Mouse (Mus musculus) liver, embryonic 12.5 days (tissue): ENCODE measurements around the gene Hoxc13. TPM values are rescaled to one million over a fixed set of nuclear protein-coding genes. Genes with fewer than 3 reads are reported as not detected.

Experiments
- ATAC-seq: fragments of 200-750 bp; cut with Nextera tagmentation; 2 replicates; pipeline ENCODE4 v1.8.0; 2017; ENCODE audit warnings: moderate number of reproducible peaks, mild to moderate bottlenecking, moderate library complexity
- H3K27ac ChIP-seq: fragments of 300-500 bp; sonication (generic); 2 replicates; pipeline ENCODE4 v1.5.1; 2016; ENCODE audit warnings: mild to moderate bottlenecking
- H3K27me3 ChIP-seq: fragments of 300-500 bp; sonication (generic); replicated peaks from 2 replicates; pipeline ENCODE4 v1.6.1; 2016; ENCODE audit warnings: mild to moderate bottlenecking, moderate library complexity
- H3K36me3 ChIP-seq: fragments of 300-500 bp; sonication (generic); 2 replicates; pipeline ENCODE4 v1.6.1; 2016; ENCODE audit warnings: mild to moderate bottlenecking, moderate library complexity
- H3K4me1 ChIP-seq: fragments of 300-500 bp; sonication (generic); 2 replicates; pipeline ENCODE4 v1.6.1; 2016
- H3K4me2 ChIP-seq: fragments of 300-500 bp; sonication (generic); 2 replicates; pipeline ENCODE4 v1.6.1; 2016; ENCODE audit warnings: mild to moderate bottlenecking, moderate library complexity
- H3K4me3 ChIP-seq: fragments of 300-500 bp; sonication (generic); 2 replicates; pipeline ENCODE4 v1.5.1; 2016; ENCODE audit warnings: mild to moderate bottlenecking, moderate library complexity
- H3K9ac ChIP-seq: fragments of 300-500 bp; sonication (generic); 2 replicates; pipeline ENCODE4 v1.6.1; 2016; ENCODE audit warnings: mild to moderate bottlenecking, moderate library complexity
- H3K9me3 ChIP-seq: fragments of 300-500 bp; sonication (generic); replicated peaks from 2 replicates; pipeline ENCODE4 v1.6.1; 2016; ENCODE audit warnings: mild to moderate bottlenecking, moderate library complexity
- WGBS: fragments of 180-500 bp; shearing (Covaris S2); methylation state at CpG from one replicate; pipeline ENCODE4 v1.1.7; 2016; ENCODE audit not compliant: insufficient replicate concordance; 5-methylcytosine and 5-hydroxymethylcytosine counted together
- polyA plus RNA-seq: library from polyadenylated mRNA; unstranded; fragments of >200 nt; fragmentation: Nextera tagmentation; extraction: Ambion mirVana; gene quantifications from 2 replicates; pipeline ENCODE4 v1.2.1, GENCODE M21; 2016

The Hoxc13 gene
- polyA plus RNA-seq, 1 experiment from 2014 or later = not detected

DNA sequence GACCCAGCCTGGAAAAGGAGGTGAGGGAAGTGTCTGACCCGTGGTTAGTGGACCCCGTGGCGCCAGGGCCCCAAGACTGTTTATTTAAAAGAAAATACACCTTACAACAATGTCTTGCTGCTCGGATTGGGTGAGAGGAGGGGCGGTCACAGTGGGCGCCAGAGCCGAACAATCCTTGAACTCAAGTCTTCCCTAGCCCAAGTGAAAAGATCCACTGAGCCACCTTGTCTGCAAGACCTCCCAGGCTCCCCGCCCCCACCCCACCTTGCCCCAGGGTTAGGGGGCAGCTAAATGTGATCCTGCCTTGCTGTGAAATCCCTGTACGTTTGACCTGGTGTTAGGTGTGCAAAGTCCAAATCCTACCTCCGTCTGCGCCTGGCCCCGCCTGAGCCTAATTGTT, 36.0 kb downstream of the Hoxc13 start:
- H3K27ac ChIP-seq = no peak overlapping the region
- no peaks in the 10 kb centered on the region for H3K4me1 ChIP-seq
- no peak for ATAC-seq
- WGBS = 2% methylated on average over 12 of the region's 12 CpGs
- H3K36me3 ChIP-seq = no peaks in the 10 kb centered on the region
- no peak overlapping the region for H3K4me2 ChIP-seq
- no peak overlapping the region for H3K9ac ChIP-seq
- H3K27me3 ChIP-seq = peaks cover 99% of the 10 kb centered on the region
- H3K4me3 ChIP-seq = no peak overlapping the region
- no peaks in the 10 kb centered on the region for H3K9me3 ChIP-seq

DNA sequence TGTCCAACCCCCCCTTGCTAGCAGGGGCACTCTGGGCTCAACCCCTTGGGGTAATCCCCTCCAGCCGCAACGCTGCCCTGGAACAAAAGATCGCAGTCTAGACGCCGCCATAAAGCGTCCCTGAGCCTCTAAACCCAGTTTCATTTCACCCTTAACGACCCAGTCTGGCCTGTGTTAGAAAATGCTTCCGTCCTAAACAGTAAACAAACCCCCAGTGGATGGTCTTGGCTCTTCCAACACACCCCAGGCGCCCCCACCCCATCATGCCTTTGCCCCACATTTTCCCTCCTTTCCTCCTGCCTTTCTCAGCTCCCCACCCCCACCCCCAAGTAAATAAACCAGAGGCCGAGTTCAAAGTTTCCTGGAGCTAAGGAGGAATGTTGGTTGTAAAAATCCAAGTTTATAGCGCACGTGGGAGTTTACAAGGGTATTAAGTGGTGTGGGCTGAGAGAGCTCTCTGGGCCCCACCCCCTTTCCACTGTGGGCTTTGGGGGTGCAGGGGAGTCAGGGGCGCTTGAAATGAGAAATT, 38.8 kb downstream of the Hoxc13 start:
- H3K9ac ChIP-seq = no peak overlapping the region
- no peak overlapping the region for H3K4me2 ChIP-seq

DNA sequence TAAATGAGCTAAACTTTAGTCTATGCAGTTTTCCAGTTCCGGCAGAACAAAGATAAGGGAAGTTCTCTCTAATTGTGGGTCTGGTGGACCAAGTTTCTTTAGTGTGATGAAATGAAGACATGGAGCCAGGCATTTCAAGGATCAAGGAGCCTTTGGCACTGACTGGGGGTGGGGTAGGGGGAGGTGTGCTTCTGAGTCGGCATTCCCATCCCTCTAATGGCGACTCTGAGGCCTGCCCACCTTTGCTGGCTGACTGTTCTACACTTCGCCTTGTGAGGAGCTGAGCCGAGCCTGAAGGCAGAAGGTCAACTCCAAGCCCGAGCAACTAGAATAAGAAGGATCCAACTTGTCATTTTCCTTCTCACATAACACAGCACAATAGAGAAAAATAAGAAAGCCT, 40.8 kb downstream of the Hoxc13 start:
- H3K9me3 ChIP-seq = no peaks in the 10 kb centered on the region
- H3K4me1 ChIP-seq = no peaks in the 10 kb centered on the region
- peaks cover 98% of the 10 kb centered on the region for H3K27me3 ChIP-seq
- H3K4me3 ChIP-seq = no peak overlapping the region
- H3K9ac ChIP-seq = no peak overlapping the region
- no peaks in the 10 kb centered on the region for H3K36me3 ChIP-seq
- H3K4me2 ChIP-seq = no peak overlapping the region
- H3K27ac ChIP-seq = no peak overlapping the region
- ATAC-seq = no peak
- WGBS = 5% methylated on average over 6 of the region's 6 CpGs

More for the DNA sequence above, 38.8 kb downstream of the Hoxc13 start:
- Histone ChIP-seq H3K36me3 (no peaks in the 10 kb centered on the region), H3K27me3 (peaks cover 98% of the 10 kb centered on the region), H3K9me3 (no peaks in the 10 kb centered on the region), H3K4me1 (no peaks in the 10 kb centered on the region), H3K4me3 (no peak overlapping the region), H3K27ac (no peak overlapping the region)
- WGBS = 4% methylated on average over 13 of the region's 13 CpGs
- no peak for ATAC-seq

DNA sequence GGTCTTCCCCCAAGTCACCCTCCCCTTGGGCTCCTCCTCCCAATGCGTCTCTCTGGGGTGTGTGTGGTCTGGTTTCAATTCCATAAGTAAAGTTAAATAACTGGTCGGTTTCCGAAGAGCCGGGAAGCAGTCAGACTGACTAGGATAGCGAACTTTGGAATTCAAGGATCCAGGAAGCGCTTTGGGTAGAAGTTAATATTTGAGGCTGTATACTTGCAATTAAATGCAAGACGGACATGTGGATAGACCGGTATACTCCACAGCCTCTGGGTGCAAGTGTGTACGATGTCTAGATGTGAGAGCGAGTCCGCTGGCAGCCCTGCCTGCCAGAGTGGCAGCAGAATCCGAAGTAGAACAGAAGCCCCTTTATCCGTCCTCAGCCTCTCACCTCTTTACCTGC, 41.6 kb downstream of the Hoxc13 start:
- Histone ChIP-seq H3K27me3 (peaks cover 98% of the 10 kb centered on the region), H3K9ac (no peak overlapping the region), H3K27ac (no peak overlapping the region), H3K9me3 (no peaks in the 10 kb centered on the region), H3K4me2 (no peak overlapping the region), H3K36me3 (no peaks in the 10 kb centered on the region), H3K4me1 (no peaks in the 10 kb centered on the region), H3K4me3 (no peak overlapping the region)
- WGBS = 2% methylated on average over 13 of the region's 13 CpGs
- ATAC-seq = no peak

DNA sequence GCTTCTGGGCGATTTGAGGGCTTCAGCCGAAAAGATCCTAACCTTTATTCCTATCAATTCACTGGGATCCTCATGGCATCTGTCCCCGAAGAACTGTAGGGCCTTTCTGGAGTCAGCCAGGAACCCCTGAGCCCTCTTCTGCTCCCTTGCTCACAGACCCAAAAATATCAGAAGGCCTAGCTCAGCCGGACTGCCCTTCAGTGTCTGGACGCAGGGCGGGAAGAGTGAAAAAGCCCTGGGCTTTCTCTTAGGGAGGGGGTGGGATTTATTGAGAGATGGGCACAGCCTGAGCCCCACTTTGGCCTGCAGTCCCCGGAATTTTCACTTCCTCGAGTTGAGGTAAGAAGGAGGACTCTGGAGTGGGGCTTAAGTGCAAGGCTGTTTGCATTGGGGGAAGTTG, 42.4 kb downstream of the Hoxc13 start:
- Histone ChIP-seq H3K27me3 (peaks cover 97% of the 10 kb centered on the region), H3K4me1 (no peaks in the 10 kb centered on the region), H3K4me2 (no peak overlapping the region), H3K9ac (no peak overlapping the region), H3K36me3 (no peaks in the 10 kb centered on the region), H3K4me3 (no peak overlapping the region), H3K27ac (no peak overlapping the region), H3K9me3 (no peaks in the 10 kb centered on the region)
- no peak for ATAC-seq
- 6% methylated on average over 8 of the region's 8 CpGs for WGBS

DNA sequence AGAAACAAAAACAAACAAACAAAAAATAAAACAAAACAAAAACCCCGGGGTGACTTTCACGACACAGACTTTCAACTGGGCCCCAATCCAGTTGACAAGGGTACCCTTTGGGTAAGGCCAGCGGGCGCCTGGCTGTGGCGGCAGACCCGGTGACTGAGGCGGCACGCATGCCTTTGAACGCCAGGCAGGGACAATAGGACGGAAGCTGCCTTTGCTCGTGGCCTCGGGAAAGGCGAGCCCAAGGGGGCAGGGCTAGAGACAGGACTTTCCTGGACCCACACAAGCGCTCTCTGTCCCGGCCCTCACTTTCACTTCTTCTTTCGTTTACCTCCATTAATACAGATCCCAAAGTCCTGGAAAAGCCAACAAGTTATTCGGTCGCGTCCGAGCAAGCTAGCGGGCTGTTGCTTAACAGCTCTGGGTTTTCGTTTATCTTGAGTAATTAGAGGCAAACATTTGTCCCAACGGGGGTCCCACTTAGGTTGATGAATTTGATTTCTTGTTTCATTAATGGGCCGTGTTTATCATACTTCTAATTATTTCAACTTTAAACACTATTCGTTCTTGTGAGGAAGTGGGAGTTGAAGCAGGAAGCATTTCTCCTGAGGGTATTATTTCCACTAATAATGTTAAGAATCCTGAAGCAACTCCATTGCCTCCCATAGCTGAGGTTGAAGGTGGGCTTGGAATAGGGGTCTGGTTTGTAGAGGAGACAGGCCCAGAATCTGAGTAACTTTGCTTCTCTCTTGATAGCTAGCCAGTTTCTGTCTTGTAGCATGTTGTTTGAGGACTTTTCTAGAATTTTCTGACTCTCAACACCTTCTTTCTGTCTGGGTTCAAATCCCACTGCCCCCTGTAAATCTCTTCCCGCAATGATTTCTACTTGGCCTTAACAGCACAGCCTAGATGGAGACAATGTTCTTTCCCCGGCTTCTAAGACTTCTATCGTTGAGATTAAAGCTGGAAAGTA, 43.1 kb downstream of the Hoxc13 start:
- no peak for ATAC-seq
- H3K27ac ChIP-seq = no peak overlapping the region
- H3K9ac ChIP-seq = no peak overlapping the region
- no peaks in the 10 kb centered on the region for H3K4me1 ChIP-seq
- H3K27me3 ChIP-seq = peaks cover 97% of the 10 kb centered on the region
- H3K9me3 ChIP-seq = no peaks in the 10 kb centered on the region
- no peaks in the 10 kb centered on the region for H3K36me3 ChIP-seq
- H3K4me2 ChIP-seq = no peak overlapping the region
- no peak overlapping the region for H3K4me3 ChIP-seq
- WGBS = 2% methylated on average over 28 of the region's 28 CpGs

DNA sequence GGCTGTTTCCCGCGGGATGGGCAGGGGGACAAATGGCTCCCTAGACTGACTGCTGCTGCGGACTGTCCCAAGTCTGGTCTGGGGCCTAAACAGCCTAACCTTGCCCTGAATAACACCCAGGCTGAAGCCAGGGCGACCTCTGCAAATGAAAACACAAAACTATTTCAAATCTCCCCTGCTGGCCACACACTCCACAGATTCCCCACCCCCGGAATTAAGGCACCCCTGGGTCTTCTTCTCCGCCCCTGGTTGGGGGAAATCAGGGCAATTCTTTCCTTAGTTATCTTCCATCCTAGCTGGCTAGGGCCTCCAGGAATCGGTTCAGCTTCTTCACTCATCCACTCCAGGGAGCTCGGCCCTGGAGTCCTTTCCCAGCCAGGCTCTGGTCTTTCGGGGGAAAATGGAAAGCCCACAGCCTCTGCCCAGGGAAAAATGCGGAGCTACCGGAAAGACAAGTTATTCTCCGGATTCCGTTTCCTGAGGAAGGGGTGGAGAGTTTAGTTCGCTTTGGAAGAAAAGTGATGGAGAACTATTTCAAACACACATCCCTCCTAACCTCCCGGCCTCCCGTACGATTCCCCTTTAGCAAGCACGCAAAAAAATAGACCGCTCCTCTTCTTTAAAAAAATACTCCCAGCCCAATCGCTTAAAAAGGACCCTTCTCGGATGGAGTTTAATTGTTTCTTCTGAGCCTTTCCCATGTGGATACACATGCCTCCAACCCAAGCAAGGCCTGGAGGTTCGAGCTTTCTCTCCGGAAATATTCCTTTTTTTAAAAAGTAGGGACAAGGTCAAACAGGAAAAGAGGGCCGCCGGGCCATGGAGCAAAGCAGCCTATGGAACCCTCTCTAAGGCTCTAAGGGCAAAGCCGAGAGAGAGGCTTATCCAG, 44.3 kb downstream of the Hoxc13 start:
- WGBS = 5% methylated on average over 26 of the region's 26 CpGs
- Histone ChIP-seq H3K4me3 (no peak overlapping the region), H3K4me2 (no peak overlapping the region)

DNA sequence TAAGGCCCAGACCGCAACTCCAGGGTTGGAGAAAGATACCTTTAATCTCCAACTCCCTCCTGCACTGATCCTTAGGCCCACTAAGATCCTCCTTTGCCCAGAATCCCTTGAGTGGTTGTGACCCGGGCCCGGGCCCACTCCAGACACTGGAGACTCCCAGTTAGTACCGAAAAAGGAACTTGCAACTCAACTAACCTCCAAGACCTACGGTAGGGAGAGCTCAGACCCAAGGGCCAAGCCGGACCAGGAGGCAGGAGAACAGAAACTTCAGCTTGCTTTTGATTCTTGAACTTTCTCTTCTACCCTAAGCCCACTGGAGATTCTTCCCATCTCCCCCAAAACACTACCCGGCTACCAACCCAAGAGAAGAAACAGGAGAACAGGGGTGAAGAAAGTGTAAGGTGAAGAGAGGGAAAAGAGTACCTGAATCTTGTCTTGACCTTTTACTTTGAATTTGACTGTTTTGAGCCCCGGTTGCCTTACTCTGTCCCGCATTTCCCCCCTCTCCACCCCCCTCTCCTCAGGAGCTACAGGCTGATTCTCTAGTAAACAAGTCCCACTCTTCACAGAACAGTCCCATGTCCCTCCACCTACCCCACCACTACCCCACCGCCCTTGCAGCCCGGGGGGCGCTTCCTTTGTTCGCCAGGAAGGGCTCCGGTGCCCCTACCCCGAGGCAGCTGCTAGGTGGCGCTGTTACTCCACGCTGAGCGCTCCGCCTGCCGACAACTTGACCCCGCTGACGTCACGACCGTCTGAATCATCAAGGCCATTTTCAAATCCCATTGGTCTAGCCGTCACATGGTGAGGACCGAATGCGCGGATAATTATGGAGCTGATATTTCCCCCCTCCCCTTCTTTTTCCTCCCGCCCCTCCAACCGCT, 45.2 kb downstream of the Hoxc13 start:
- peaks cover 98% of the 10 kb centered on the region for H3K27me3 ChIP-seq
- H3K9ac ChIP-seq = no peak overlapping the region
- H3K4me2 ChIP-seq = peak overlapping the region; percentile 27; the same call in 1 of the 2 replicates
- H3K9me3 ChIP-seq = no peaks in the 10 kb centered on the region
- H3K4me1 ChIP-seq = no peaks in the 10 kb centered on the region
- no peaks in the 10 kb centered on the region for H3K36me3 ChIP-seq
- H3K4me3 ChIP-seq = peak overlapping the region; percentile 9; the same call in 1 of the 2 replicates
- WGBS = 4% methylated on average over 29 of the region's 30 CpGs
- ATAC-seq = no peak
- no peak overlapping the region for H3K27ac ChIP-seq

More for the DNA sequence above, 44.3 kb downstream of the Hoxc13 start:
- Histone ChIP-seq H3K4me1 (no peaks in the 10 kb centered on the region), H3K27ac (no peak overlapping the region), H3K9me3 (no peaks in the 10 kb centered on the region), H3K36me3 (no peaks in the 10 kb centered on the region), H3K9ac (no peak overlapping the region), H3K27me3 (peaks cover 98% of the 10 kb centered on the region)
- ATAC-seq = no peak

DNA sequence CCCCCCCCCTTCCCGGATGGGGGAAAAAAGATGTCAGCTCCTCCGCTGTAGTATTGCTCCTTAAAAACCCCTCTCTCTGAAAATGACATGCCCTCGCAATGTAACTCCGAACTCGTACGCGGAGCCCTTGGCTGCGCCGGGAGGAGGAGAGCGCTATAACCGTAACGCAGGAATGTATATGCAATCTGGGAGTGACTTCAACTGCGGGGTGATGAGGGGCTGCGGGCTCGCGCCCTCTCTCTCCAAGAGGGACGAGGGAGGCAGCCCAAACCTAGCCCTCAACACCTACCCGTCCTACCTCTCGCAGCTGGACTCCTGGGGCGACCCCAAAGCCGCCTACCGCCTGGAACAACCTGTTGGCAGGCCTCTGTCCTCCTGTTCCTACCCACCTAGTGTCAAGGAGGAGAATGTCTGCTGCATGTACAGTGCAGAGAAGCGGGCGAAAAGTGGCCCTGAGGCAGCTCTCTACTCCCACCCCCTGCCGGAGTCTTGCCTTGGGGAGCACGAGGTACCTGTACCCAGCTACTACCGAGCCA, 45.9 kb downstream of the Hoxc13 start, which contains the start of gene Hoxc10:
TSS of gene Hoxc10 (plus strand) at position 21 of the 536 bp plus-strand sequence.
- Histone ChIP-seq H3K27ac (no peak within 1 kb of the TSS), H3K27me3 (peaks cover 98% of the 10 kb centered on the region), H3K4me2 (peak within 1 kb of the TSS; percentile 27; the same call in 1 of the 2 replicates), H3K36me3 (no peaks in the 10 kb centered on the region), H3K4me1 (no peaks in the 10 kb centered on the region), H3K9me3 (no peaks in the 10 kb centered on the region), H3K9ac (no peak within 1 kb of the TSS), H3K4me3 (peak within 1 kb of the TSS; percentile 9; the same call in 1 of the 2 replicates)
- ATAC-seq = no peak
- WGBS = 4% methylated on average over 27 of the region's 27 CpGs

DNA sequence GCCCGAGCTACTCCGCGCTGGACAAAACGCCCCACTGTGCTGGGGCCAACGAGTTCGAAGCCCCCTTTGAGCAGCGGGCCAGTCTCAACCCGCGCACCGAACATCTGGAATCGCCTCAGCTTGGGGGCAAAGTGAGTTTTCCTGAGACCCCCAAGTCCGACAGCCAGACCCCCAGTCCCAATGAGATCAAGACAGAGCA, 46.3 kb downstream of the Hoxc13 start, which contains the start of gene Hoxc5:
TSS of gene Hoxc5 (plus strand) at position 132 of the 199 bp plus-strand sequence.
- no peaks in the 10 kb centered on the region for H3K4me1 ChIP-seq
- no peak for ATAC-seq
- no peaks in the 10 kb centered on the region for H3K9me3 ChIP-seq
- WGBS = 6% methylated on average over 12 of the region's 12 CpGs
- H3K4me2 ChIP-seq = peak within 1 kb of the TSS; percentile 27; the same call in 1 of the 2 replicates
- no peak within 1 kb of the TSS for H3K9ac ChIP-seq
- H3K36me3 ChIP-seq = no peaks in the 10 kb centered on the region
- H3K4me3 ChIP-seq = peak within 1 kb of the TSS; percentile 9; the same call in 1 of the 2 replicates
- peaks cover 99% of the 10 kb centered on the region for H3K27me3 ChIP-seq
- H3K27ac ChIP-seq = no peak within 1 kb of the TSS
